Mouse (Mus musculus) neural tube, embryonic 11.5 days (tissue): ENCODE data around the gene Nek10. TPM values are rescaled to one million over a fixed set of nuclear protein-coding genes. Genes with fewer than 3 reads are reported as not detected.
A peak's percentile ranks its signal among the peaks of the same experiment; 100 is the strongest.
"Not testable (repeated sequence)": the region's sequence is repeated elsewhere in the genome, so short reads cannot be mapped to it uniquely, and the experiment has no call there.

Experiments
- ATAC-seq: fragments of 200-750 bp; cut with Nextera tagmentation; 2 replicates; pipeline ENCODE4 v1.8.0; 2017; ENCODE audit warnings: moderate number of reproducible peaks, mild to moderate bottlenecking, moderate TSS enrichment, moderate library complexity; ENCODE audit not compliant: insufficient read depth, low FRiP score, low TSS enrichment
- DNase-seq: peaks from one replicate; pipeline ENCODE4 v3.0.0-alpha.2; 2015; ENCODE audit warnings: low spot score
- H3K27ac ChIP-seq: fragments of 300-500 bp; sonication (generic); 2 replicates; pipeline ENCODE4 v1.5.1; 2014; ENCODE audit warnings: low read depth, mild to moderate bottlenecking, low read length
- H3K27me3 ChIP-seq: fragments of 300-500 bp; sonication (generic); 2 replicates; pipeline ENCODE4 v1.6.1; 2014; ENCODE audit warnings: mild to moderate bottlenecking, low read length, mixed read lengths; ENCODE audit not compliant: control insufficient read depth, insufficient read depth
- H3K36me3 ChIP-seq: fragments of 300-500 bp; sonication (generic); 2 replicates; pipeline ENCODE4 v1.6.1; 2014; ENCODE audit warnings: mild to moderate bottlenecking, low read length, moderate library complexity, mixed read lengths; ENCODE audit not compliant: control insufficient read depth, insufficient read depth
- H3K4me1 ChIP-seq: fragments of 300-500 bp; sonication (generic); 2 replicates; pipeline ENCODE4 v1.6.1; 2014; ENCODE audit warnings: low read length, mixed read lengths; ENCODE audit not compliant: control insufficient read depth, insufficient read depth
- H3K4me2 ChIP-seq: fragments of 300-500 bp; sonication (generic); 2 replicates; pipeline ENCODE4 v1.6.1; 2014; ENCODE audit warnings: low read depth, mild to moderate bottlenecking, moderate library complexity
- H3K4me3 ChIP-seq: fragments of 300-500 bp; sonication (generic); 2 replicates; pipeline ENCODE4 v1.5.1; 2014; ENCODE audit warnings: low read depth, low read length
- H3K9ac ChIP-seq: fragments of 300-500 bp; sonication (generic); 2 replicates; pipeline ENCODE4 v1.6.1; 2014; ENCODE audit warnings: mild to moderate bottlenecking, low read length
- H3K9me3 ChIP-seq: fragments of 300-500 bp; sonication (generic); 2 replicates; pipeline ENCODE4 v1.6.1; 2016; ENCODE audit warnings: low read length; ENCODE audit not compliant: control insufficient read depth
- WGBS: fragments of 180-500 bp; shearing (Covaris S2); extraction: QIAGEN DNeasy Blood & Tissue Kit; methylation state at CpG from one replicate; pipeline ENCODE4 v1.1.7; 2014; 5-methylcytosine and 5-hydroxymethylcytosine counted together
- polyA plus RNA-seq: library from polyadenylated mRNA; unstranded; fragments of >200 nt; fragmentation: Nextera tagmentation; extraction: Ambion mirVana; gene quantifications from 2 replicates; pipeline ENCODE4 v1.2.1, GENCODE M21; 2014

Gene Nek10
- polyA plus RNA-seq, result 0.05 TPM in 1 of 2 replicates, not detected in the other

GRCm38 (mm10) chr14:14803115-14803514, at the start of gene Nek10:
Gene Nek10 (plus strand): TSS chr14:14803415.
- H3K27ac ChIP-seq, H3K9ac ChIP-seq, H3K4me1 ChIP-seq, H3K9me3 ChIP-seq, ATAC-seq, H3K4me2 ChIP-seq, H3K27me3 ChIP-seq, DNase-seq, H3K4me3 ChIP-seq, H3K36me3 ChIP-seq: not testable (repeated sequence)
- WGBS, result no CpG with 5 or more reads among the region's 2 CpGs

GRCm38 (mm10) chr14:14781169-14781568, 22.0 kb upstream of the Nek10 start:
- Histone ChIP-seq H3K4me1 (no peaks in the 10 kb centered on the region), H3K9me3 (no peaks in the 10 kb centered on the region), H3K27me3 (no peaks in the 10 kb centered on the region), H3K9ac (no peak overlapping the region), H3K36me3 (peaks cover 9% of the 10 kb centered on the region; the same call in 1 of the 2 replicates), H3K4me2 (no peak overlapping the region), H3K4me3 (no peak overlapping the region), H3K27ac (no peak overlapping the region)
- no peak for ATAC-seq
- DNase-seq, result no peak
- 100% methylated on average over 2 of the region's 2 CpGs for WGBS

GRCm38 (mm10) chr14:14784223-14784622, 19.0 kb upstream of the Nek10 start:
- no peak overlapping the region for H3K9ac ChIP-seq
- WGBS, result 77% methylated on average over 1 of the region's 1 CpGs
- no peaks in the 10 kb centered on the region for H3K4me1 ChIP-seq
- H3K27me3 ChIP-seq, result no peaks in the 10 kb centered on the region
- peaks cover 4% of the 10 kb centered on the region; the same call in 1 of the 2 replicates for H3K36me3 ChIP-seq
- DNase-seq (no peak), ATAC-seq (no peak)
- no peak overlapping the region for H3K27ac ChIP-seq
- no peak overlapping the region for H3K4me2 ChIP-seq
- H3K9me3 ChIP-seq, result no peaks in the 10 kb centered on the region
- H3K4me3 ChIP-seq, result no peak overlapping the region

- H3K4me1 ChIP-seq, result no peaks in the 10 kb centered on the region
- no peaks in the 10 kb centered on the region for H3K27me3 ChIP-seq
- no peak overlapping the region for H3K4me2 ChIP-seq
- no peak for ATAC-seq
- no peaks in the 10 kb centered on the region for H3K9me3 ChIP-seq
- H3K4me3 ChIP-seq, result no peak overlapping the region
- H3K9ac ChIP-seq, result no peak overlapping the region
- H3K27ac ChIP-seq, result no peak overlapping the region
- H3K36me3 ChIP-seq, result peaks cover 2% of the 10 kb centered on the region; the same call in 1 of the 2 replicates
- WGBS, result 100% methylated on average over 1 of the region's 1 CpGs
- no peak for DNase-seq
These were observed 16.2 kb upstream of the Nek10 start for GRCm38 (mm10) chr14:14786979-14787378.

- no peaks in the 10 kb centered on the region for H3K9me3 ChIP-seq
- H3K9ac ChIP-seq, result no peak overlapping the region
- no peaks in the 10 kb centered on the region for H3K4me1 ChIP-seq
- H3K36me3 ChIP-seq, result no peaks in the 10 kb centered on the region
- 95% methylated on average over 4 of the region's 4 CpGs for WGBS
- H3K4me2 ChIP-seq, result no peak overlapping the region
- ATAC-seq (no peak), DNase-seq (no peak)
- H3K27ac ChIP-seq, result no peak overlapping the region
- no peaks in the 10 kb centered on the region for H3K27me3 ChIP-seq
- no peak overlapping the region for H3K4me3 ChIP-seq
These were observed 13.3 kb upstream of the Nek10 start for GRCm38 (mm10) chr14:14789840-14790470.

GRCm38 (mm10) chr14:14799861-14800260, 3.4 kb upstream of the Nek10 start:
- H3K4me1 ChIP-seq, result no peaks in the 10 kb centered on the region
- no peaks in the 10 kb centered on the region; the same call in 1 of the 2 replicates for H3K36me3 ChIP-seq
- 91% methylated on average over 5 of the region's 5 CpGs for WGBS
- no peaks in the 10 kb centered on the region for H3K27me3 ChIP-seq
- no peak overlapping the region for H3K4me2 ChIP-seq
- DNase-seq (no peak), ATAC-seq (no peak)
- H3K9ac ChIP-seq, result no peak overlapping the region
- no peak overlapping the region for H3K27ac ChIP-seq
- no peak overlapping the region for H3K4me3 ChIP-seq
- H3K9me3 ChIP-seq, result no peaks in the 10 kb centered on the region

- Histone ChIP-seq H3K27ac (no peak overlapping the region), H3K4me1 (no peaks in the 10 kb centered on the region), H3K4me2 (no peak overlapping the region), H3K9ac (no peak overlapping the region), H3K9me3 (no peaks in the 10 kb centered on the region), H3K4me3 (no peak overlapping the region), H3K36me3 (no peaks in the 10 kb centered on the region; the same call in 1 of the 2 replicates), H3K27me3 (no peaks in the 10 kb centered on the region)
- WGBS, result 94% methylated on average over 4 of the region's 4 CpGs
- ATAC-seq (no peak), DNase-seq (no peak)
These were observed 2.9 kb upstream of the Nek10 start for GRCm38 (mm10) chr14:14800332-14800731.

- Histone ChIP-seq H3K36me3 (no peaks in the 10 kb centered on the region; the same call in 1 of the 2 replicates), H3K9me3 (no peaks in the 10 kb centered on the region), H3K4me2 (no peak overlapping the region), H3K9ac (no peak overlapping the region), H3K27me3 (no peaks in the 10 kb centered on the region), H3K4me1 (no peaks in the 10 kb centered on the region), H3K27ac (no peak overlapping the region), H3K4me3 (no peak overlapping the region)
- DNase-seq (no peak), ATAC-seq (no peak)
- 92% methylated on average over 3 of the region's 3 CpGs for WGBS
These were observed 2.4 kb upstream of the Nek10 start for GRCm38 (mm10) chr14:14800810-14801209.

- Histone ChIP-seq H3K27ac (no peak overlapping the region), H3K4me1 (no peaks in the 10 kb centered on the region), H3K4me2 (no peak overlapping the region), H3K4me3 (no peak overlapping the region), H3K36me3 (no peaks in the 10 kb centered on the region), H3K9me3 (no peaks in the 10 kb centered on the region), H3K9ac (no peak overlapping the region), H3K27me3 (no peaks in the 10 kb centered on the region)
- ATAC-seq, result no peak; the same call in 1 of the 2 replicates
- WGBS, result 19% methylated on average over 10 of the region's 10 CpGs
- peak; percentile 21 for DNase-seq
These were observed 804 bp downstream of the Nek10 start for GRCm38 (mm10) chr14:14803921-14804517.
